ENCODE assay signal across 16 mouse cellular contexts in the genomic region with DNA sequence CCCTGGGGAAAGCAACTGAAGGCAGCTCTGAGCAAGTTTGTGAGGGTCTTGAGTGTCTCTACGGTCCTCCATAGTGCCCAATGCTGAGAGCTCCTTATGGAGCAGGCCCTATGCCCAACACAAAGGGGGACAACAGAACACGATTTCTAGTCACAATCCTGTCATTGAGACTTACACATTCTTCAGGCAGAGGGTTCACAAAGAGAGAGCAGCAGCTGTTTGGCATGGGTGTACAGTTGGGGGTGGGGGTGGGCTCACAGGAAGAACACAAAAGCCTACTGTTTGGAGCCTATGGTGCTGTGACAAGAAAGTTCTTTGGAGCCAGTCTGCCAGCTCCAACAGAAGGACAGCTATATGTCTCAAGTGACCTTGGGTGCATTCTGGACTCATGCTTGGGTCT. TPM values are rescaled to one million over a fixed set of nuclear protein-coding genes. Genes with fewer than 3 reads are reported as not detected.
DNase-seq lines count a peak whose midpoint lies in the region; ATAC-seq and TF ChIP-seq lines count a peak whose summit lies in the region.
"Had no signal": no experiment of that assay in that cellular context is flagged by ENCODE, and none has a peak within 500 bp of the region (broad histone marks: within the 10 kb centered on the region; RNA-seq: fewer than 3 reads in every experiment).

No protein-coding gene starts in this region.

- no peaks in the 10 kb centered on the region for H3K27me3 ChIP-seq in forebrain, embryonic 11.5 days (ENCODE audit: control insufficient read depth, insufficient read depth, low read length)
- H3K27me3 ChIP-seq in forebrain, embryonic 10.5 days (ENCODE audit: poor library complexity, severe bottlenecking): no peaks in the 10 kb centered on the region
- H3K27me3 ChIP-seq in forebrain, postnatal 0 days (ENCODE audit: insufficient read depth, low read length): no peaks in the 10 kb centered on the region
- no peaks in the 10 kb centered on the region for H3K27me3 ChIP-seq in midbrain, embryonic 12.5 days
- H3K27me3 ChIP-seq in heart, embryonic 11.5 days (ENCODE audit: control insufficient read depth, insufficient read depth, low read length): no peaks in the 10 kb centered on the region
- H3K27me3 ChIP-seq: liver, embryonic 13.5 days had no signal

- no peak for TF ChIP-seq CTCF in forebrain, postnatal 0 days (IDR thresholded peaks at IDR 0.05; ENCODE audit: low read depth)

- H3K9ac ChIP-seq in forebrain, embryonic 11.5 days (ENCODE audit: low read length): no peak overlapping the region
- no peak overlapping the region for H3K9ac ChIP-seq in forebrain, postnatal 0 days
- no peak overlapping the region for H3K9ac ChIP-seq in midbrain, embryonic 12.5 days (replicated peaks)
- no peak overlapping the region for H3K9ac ChIP-seq in heart, embryonic 11.5 days (ENCODE audit: low read depth, low read length)
- H3K9ac ChIP-seq: liver, embryonic 13.5 days had no signal

- 0 out of 2 replicates have a peak, but pooled peaks cover 3% of the 10 kb centered on the region for H3K4me1 ChIP-seq in forebrain, embryonic 11.5 days (replicated peaks; ENCODE audit: control insufficient read depth, insufficient read depth, low read length)
- no peaks in the 10 kb centered on the region for H3K4me1 ChIP-seq in forebrain, embryonic 10.5 days
- H3K4me1 ChIP-seq in forebrain, postnatal 0 days (ENCODE audit: insufficient read depth): no peaks in the 10 kb centered on the region
- peaks cover 9% of the 10 kb centered on the region for H3K4me1 ChIP-seq in midbrain, embryonic 12.5 days
- H3K4me1 ChIP-seq in heart, embryonic 11.5 days (ENCODE audit: control insufficient read depth, insufficient read depth, low read length): no peaks in the 10 kb centered on the region
- H3K4me1 ChIP-seq: liver, embryonic 13.5 days had no signal

- H3K36me3 ChIP-seq in forebrain, embryonic 11.5 days (ENCODE audit: control insufficient read depth, insufficient read depth, low read length): peaks cover 28% of the 10 kb centered on the region; the same call in 1 of the 2 replicates
- peaks cover 100% of the 10 kb centered on the region for H3K36me3 ChIP-seq in forebrain, embryonic 10.5 days (replicated peaks)
- peaks cover 97% of the 10 kb centered on the region for H3K36me3 ChIP-seq in forebrain, postnatal 0 days (ENCODE audit: insufficient read depth)
- peaks cover 98% of the 10 kb centered on the region for H3K36me3 ChIP-seq in midbrain, embryonic 12.5 days
- H3K36me3 ChIP-seq in heart, embryonic 11.5 days (ENCODE audit: control insufficient read depth, insufficient read depth, low read length): peaks cover 49% of the 10 kb centered on the region

- H3K4me2 ChIP-seq in forebrain, embryonic 11.5 days (ENCODE audit: low read depth, low read length, severe bottlenecking): no peak overlapping the region
- H3K4me2 ChIP-seq in forebrain, postnatal 0 days (ENCODE audit: low read depth): no peak overlapping the region
- H3K4me2 ChIP-seq in midbrain, embryonic 12.5 days (replicated peaks): no peak overlapping the region
- H3K4me2 ChIP-seq in heart, embryonic 11.5 days: no peak overlapping the region
- H3K4me2 ChIP-seq: liver, embryonic 13.5 days had no signal

- DNase-seq in forebrain, embryonic 11.5 days (ENCODE audit: low spot score): no peak
- no peak for DNase-seq in forebrain, embryonic 10.5 days (ENCODE audit: extremely low spot score, low spot score)
- peak; percentile 72 for DNase-seq in brain, adult 2 months (ENCODE audit: low read depth, low spot score)
- DNase-seq in forebrain, postnatal 0 days: no peak
- no peak for DNase-seq in gastrocnemius, adult 8-10 months (ENCODE audit: low spot score in 2 of 2)
- DNase-seq in lung, postnatal 25 days (ENCODE audit: low spot score): no peak
- DNase-seq: cerebellum, adult 11-12 months; kidney, postnatal 14 days; liver, embryonic 13.5 days; lung, postnatal 36 days had no signal

- 0 out of 2 replicates have a peak overlapping the region, but pooled peaks have one; percentile 31 for H3K27ac ChIP-seq in forebrain, embryonic 11.5 days (ENCODE audit: low read depth, low read length)
- no peak overlapping the region for H3K27ac ChIP-seq in forebrain, embryonic 10.5 days
- no peak overlapping the region for H3K27ac ChIP-seq in forebrain, postnatal 0 days (ENCODE audit: low read depth, low read length)
- H3K27ac ChIP-seq in midbrain, embryonic 12.5 days (replicated peaks): peak overlapping the region; percentile 52
- no peak overlapping the region for H3K27ac ChIP-seq in heart, embryonic 11.5 days (ENCODE audit: low read depth, low read length)
- H3K27ac ChIP-seq: liver, embryonic 13.5 days had no signal

- no peak overlapping the region for H3K4me3 ChIP-seq in forebrain, embryonic 11.5 days (ENCODE audit: low read depth, low read length)
- no peak overlapping the region for H3K4me3 ChIP-seq in forebrain, embryonic 10.5 days
- H3K4me3 ChIP-seq in forebrain, postnatal 0 days (ENCODE audit: low read depth, low read length): no peak overlapping the region
- no peak overlapping the region for H3K4me3 ChIP-seq in midbrain, embryonic 12.5 days
- H3K4me3 ChIP-seq in heart, embryonic 11.5 days (ENCODE audit: low read depth, low read length): no peak overlapping the region
- H3K4me3 ChIP-seq: liver, embryonic 13.5 days had no signal

- WGBS in forebrain, embryonic 11.5 days: 61% methylated on average over 2 of the region's 2 CpGs
- 68% methylated on average over 2 of the region's 2 CpGs for WGBS in forebrain, embryonic 10.5 days
- 17% methylated on average over 2 of the region's 2 CpGs for WGBS in forebrain, postnatal 0 days
- 64% methylated on average over 2 of the region's 2 CpGs for WGBS in midbrain, embryonic 12.5 days
- 73% methylated on average over 2 of the region's 2 CpGs for WGBS in heart, embryonic 11.5 days (ENCODE audit: insufficient replicate concordance)

- peak; percentile 21; the same call in 1 of the 2 replicates for ATAC-seq in forebrain, embryonic 11.5 days (replicated peaks; ENCODE audit: low FRiP score)
- ATAC-seq in forebrain, postnatal 0 days: peak; percentile 59
- peak; percentile 51 for ATAC-seq in midbrain, embryonic 12.5 days (ENCODE audit: low FRiP score, low read depth)
- no peak for ATAC-seq in heart, embryonic 11.5 days (replicated peaks; ENCODE audit: insufficient number of reproducible peaks, low FRiP score, low TSS enrichment)

- no peaks in the 10 kb centered on the region for H3K9me3 ChIP-seq in forebrain, embryonic 11.5 days (ENCODE audit: control insufficient read depth, low read length)
- H3K9me3 ChIP-seq in forebrain, embryonic 10.5 days: no peaks in the 10 kb centered on the region
- no peaks in the 10 kb centered on the region for H3K9me3 ChIP-seq in forebrain, postnatal 0 days (ENCODE audit: low read length)
- no peaks in the 10 kb centered on the region for H3K9me3 ChIP-seq in midbrain, embryonic 12.5 days
- no peaks in the 10 kb centered on the region for H3K9me3 ChIP-seq in heart, embryonic 11.5 days (replicated peaks; ENCODE audit: control insufficient read depth, low read length)
- H3K9me3 ChIP-seq: liver, embryonic 13.5 days had no signal

RNA-seq across cellular contexts. Expression of gene Nppa, which starts 17.9 kb away (rescaled TPM):
- polyA plus RNA-seq in forebrain, embryonic 11.5 days (2014; fragmentation: Nextera tagmentation; extraction: Ambion mirVana): 0.29 TPM in 1 of 2 replicates, not detected in the other
- 0.31 TPM in 1 of 2 replicates, not detected in the other for polyA plus RNA-seq in forebrain, embryonic 10.5 days (2016; fragmentation: Nextera tagmentation; extraction: Ambion mirVana)
- total RNA-seq in forebrain, postnatal 0 days (2014; rRNA removed): 1.5 TPM in 1 of 2 replicates, not detected in the other
- polyA plus RNA-seq in forebrain, postnatal 0 days (2015; fragmentation: Nextera tagmentation; extraction: Ambion mirVana): 1.1 and 2.2 TPM in 2 replicates
- polyA plus RNA-seq in midbrain, embryonic 12.5 days (2016; fragmentation: Nextera tagmentation; extraction: Ambion mirVana): 1.0 and 2.8 TPM in 2 replicates
- total RNA-seq in gastrocnemius, adult 8-10 months (2022): under 1 TPM in 3 of 4 experiments, not detected in 1; 0.34 to 0.46 (median 0.39) TPM
- 5,496 and 5,973 TPM in 2 replicates for polyA plus RNA-seq in heart, embryonic 11.5 days (2014; fragmentation: Nextera tagmentation; extraction: Ambion mirVana)
- total RNA-seq: adrenal gland, postnatal 4 days had no signal
- polyA plus RNA-seq: gonadal fat pad, adult 2 months had no signal

RNA-seq across cellular contexts. Expression of gene Clcn6, which starts 20.2 kb away (rescaled TPM):
- polyA plus RNA-seq in forebrain, embryonic 11.5 days (2014; fragmentation: Nextera tagmentation; extraction: Ambion mirVana): 14.6 and 15.5 TPM in 2 replicates
- polyA plus RNA-seq in forebrain, embryonic 10.5 days (2016; fragmentation: Nextera tagmentation; extraction: Ambion mirVana): 13.4 and 14.2 TPM in 2 replicates
- 48.2 and 61.0 TPM in 2 replicates for total RNA-seq in forebrain, postnatal 0 days (2014; rRNA removed)
- polyA plus RNA-seq in forebrain, postnatal 0 days (2015; fragmentation: Nextera tagmentation; extraction: Ambion mirVana): 19.9 and 26.3 TPM in 2 replicates
- polyA plus RNA-seq in midbrain, embryonic 12.5 days (2016; fragmentation: Nextera tagmentation; extraction: Ambion mirVana): 26.9 and 29.7 TPM in 2 replicates
- total RNA-seq in gastrocnemius, adult 8-10 months (2022): 1 to 10 TPM; 4.1 to 5.3 (median 4.7) TPM
- polyA plus RNA-seq in heart, embryonic 11.5 days (2014; fragmentation: Nextera tagmentation; extraction: Ambion mirVana): 6.3 and 7.3 TPM in 2 replicates

RNA-seq across cellular contexts. Expression of gene Mthfr, which starts 20.5 kb away (rescaled TPM):
- 25.5 and 27.6 TPM in 2 replicates for polyA plus RNA-seq in forebrain, embryonic 11.5 days (2014; fragmentation: Nextera tagmentation; extraction: Ambion mirVana)
- 27.7 and 30.1 TPM in 2 replicates for polyA plus RNA-seq in forebrain, embryonic 10.5 days (2016; fragmentation: Nextera tagmentation; extraction: Ambion mirVana)
- 27.0 and 34.5 TPM in 2 replicates for total RNA-seq in forebrain, postnatal 0 days (2014; rRNA removed)
- polyA plus RNA-seq in forebrain, postnatal 0 days (2015; fragmentation: Nextera tagmentation; extraction: Ambion mirVana): 3.6 and 7.9 TPM in 2 replicates
- 44.5 and 44.8 TPM in 2 replicates for polyA plus RNA-seq in midbrain, embryonic 12.5 days (2016; fragmentation: Nextera tagmentation; extraction: Ambion mirVana)
- total RNA-seq in gastrocnemius, adult 8-10 months (2022): 1 to 10 TPM; 4.8 to 7.0 (median 6.3) TPM
- polyA plus RNA-seq in heart, embryonic 11.5 days (2014; fragmentation: Nextera tagmentation; extraction: Ambion mirVana): 8.9 and 10.4 TPM in 2 replicates

RNA-seq across cellular contexts. Expression of gene Nppb, which starts 32.8 kb away (rescaled TPM):
- not detected in 2 replicates for polyA plus RNA-seq in forebrain, embryonic 11.5 days (2014; fragmentation: Nextera tagmentation; extraction: Ambion mirVana)
- polyA plus RNA-seq in forebrain, embryonic 10.5 days (2016; fragmentation: Nextera tagmentation; extraction: Ambion mirVana): not detected in 2 replicates
- not detected in 2 replicates for total RNA-seq in forebrain, postnatal 0 days (2014; rRNA removed)
- 0.21 TPM in 1 of 2 replicates, not detected in the other for polyA plus RNA-seq in forebrain, postnatal 0 days (2015; fragmentation: Nextera tagmentation; extraction: Ambion mirVana)
- not detected in 2 replicates for polyA plus RNA-seq in midbrain, embryonic 12.5 days (2016; fragmentation: Nextera tagmentation; extraction: Ambion mirVana)
- not detected for total RNA-seq in gastrocnemius, adult 8-10 months (2022)
- polyA plus RNA-seq in heart, embryonic 11.5 days (2014; fragmentation: Nextera tagmentation; extraction: Ambion mirVana): 305 and 336 TPM in 2 replicates
- polyA plus RNA-seq: gonadal fat pad, adult 2 months; intestine, embryonic 14.5 days; liver, embryonic 13.5 days; spleen, adult 2 months had no signal

Comparison
In these comparisons a context has a peak if more than half of its experiments do, and no peak if none do; other contexts are left out.
1. H3K27ac ChIP-seq: peak in forebrain, embryonic 11.5 days (single experiment) and midbrain, embryonic 12.5 days (single experiment); none in forebrain, embryonic 10.5 days (single experiment), forebrain, postnatal 0 days (single experiment) and heart, embryonic 11.5 days (single experiment).
2. RNA of gene Nppa, which starts 17.9 kb away (polyA plus RNA-seq): 5,496 to 5,973 TPM in heart, embryonic 11.5 days; 1.0 to 2.8 TPM in midbrain, embryonic 12.5 days, 1.1 to 2.2 TPM in forebrain, postnatal 0 days, 0.31 TPM in forebrain, embryonic 10.5 days and 0.29 TPM in forebrain, embryonic 11.5 days; every median in the first group is over 1,000 times any median in the second.